Mouse (Mus musculus) cortical plate, adult 2 months (tissue): ENCODE measurements at regions not wholly inside any gene's neighbourhood (a gene's known extent, or its start where the extent isn't known, plus 50 kb on each side); places are given as distances from the start of the nearest gene placed in this dataset.

ENCODE experiments used
- CTCF ChIP-seq: fragments of 200-500 bp; IDR thresholded peaks from 2 replicates; pipeline ENCODE4 v1.5.1; 2011; ENCODE audit warnings: mild to moderate bottlenecking, control low read depth, low read length; ENCODE audit not compliant: insufficient read depth; ENCODE audit errors: extremely low read depth
- POLR2A ChIP-seq: fragments of 200-500 bp; IDR thresholded peaks from 2 replicates; pipeline ENCODE4 v1.6.1; 2011; ENCODE audit warnings: mild to moderate bottlenecking, low read length, control low read depth; ENCODE audit not compliant: insufficient read depth; ENCODE audit errors: extremely low read depth

GRCm38 (mm10) chr5:76076283-76076682 is 63.8 kb upstream of the Srd5a3 start:
- no peak for TF ChIP-seq POLR2A
- TF ChIP-seq CTCF, result no peak
